Mouse (Mus musculus) ovary, adult 18-20 months (tissue): ENCODE measurements around the gene Ebf4.
A peak's percentile ranks its signal among the peaks of the same experiment; 100 is the strongest.

ENCODE experiments used
- DNase-seq: peaks from one replicate; pipeline ENCODE4 v3.0.0; 2022; ENCODE audit warnings: low spot score, mixed read lengths

Ebf4 gene

GRCm38 (mm10) chr2:130294936-130295277 lies at the start of gene Ebf4:
Ebf4 (plus strand) TSS chr2:130295169.
- no peak for DNase-seq

- DNase-seq, result no peak
These were observed 48.1 kb upstream of the Ebf4 start for GRCm38 (mm10) chr2:130246912-130247311.

GRCm38 (mm10) chr2:130248226-130248625 lies 46.7 kb upstream of the Ebf4 start:
- DNase-seq, result no peak

- no peak for DNase-seq
These were observed 38.2 kb upstream of the Ebf4 start for GRCm38 (mm10) chr2:130256762-130257161.

- no peak for DNase-seq
These were observed 34.1 kb upstream of the Ebf4 start for GRCm38 (mm10) chr2:130260822-130261221.

DNA sequence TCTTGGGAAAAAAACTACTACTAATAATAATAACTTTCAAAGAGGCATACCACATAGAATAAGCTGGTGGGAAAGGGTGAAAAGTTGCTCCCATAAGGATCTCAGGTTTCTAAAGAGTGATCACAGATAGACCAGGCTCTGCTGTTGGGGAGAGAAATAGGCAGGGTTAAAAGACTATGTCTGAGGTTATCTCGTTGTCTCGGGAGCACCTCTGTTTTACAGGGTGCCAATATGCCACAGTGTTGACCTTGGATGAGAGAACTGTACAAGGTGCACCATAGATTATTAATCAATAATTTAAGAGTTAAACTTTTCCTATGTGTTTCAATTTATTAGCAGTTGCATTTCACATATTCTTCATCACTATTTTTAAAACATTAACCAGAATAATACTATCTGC lies 33.1 kb upstream of the Ebf4 start:
- no peak for DNase-seq

DNA sequence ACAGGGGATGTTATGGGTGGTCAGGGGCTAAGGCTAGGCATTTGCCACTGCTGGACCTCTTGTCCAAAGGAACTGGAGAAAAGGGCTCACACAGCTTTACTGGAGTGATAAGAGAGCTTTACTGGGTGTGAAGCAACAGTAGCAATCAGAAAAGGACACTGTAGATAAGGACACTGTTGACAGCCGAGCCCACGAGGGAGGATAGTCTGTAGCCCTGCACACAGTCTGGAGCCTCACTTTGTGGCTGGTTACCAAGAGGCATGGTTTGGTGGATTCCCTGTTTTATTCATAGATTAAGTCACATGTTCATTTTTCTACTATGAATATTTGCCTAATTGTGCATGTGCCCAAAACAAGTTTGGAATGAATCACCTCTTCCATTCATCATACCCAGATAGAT lies 32.6 kb upstream of the Ebf4 start:
- no peak for DNase-seq

DNA sequence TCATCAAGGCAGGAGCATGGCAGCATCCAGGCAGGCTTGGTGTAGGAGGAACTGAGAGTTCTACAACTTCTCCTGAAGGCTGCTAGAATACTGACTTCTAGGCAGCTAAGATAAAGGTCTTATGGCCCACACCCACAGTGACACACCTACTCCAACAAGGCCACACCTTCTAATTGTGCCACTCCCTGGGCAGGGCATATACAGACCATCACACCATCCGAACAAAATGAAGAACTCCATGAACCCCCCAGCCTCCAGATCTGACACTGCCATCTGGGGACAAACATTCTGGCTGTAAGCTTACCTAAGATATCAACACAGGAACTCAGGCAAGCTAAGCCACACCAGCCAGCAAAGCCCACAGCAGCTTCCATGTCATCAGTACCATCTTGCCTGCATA lies 29.4 kb upstream of the Ebf4 start:
- DNase-seq, result no peak

- DNase-seq, result no peak
These were observed 26.9 kb upstream of the Ebf4 start for GRCm38 (mm10) chr2:130268074-130268473.

GRCm38 (mm10) chr2:130273732-130274131 lies 21.2 kb upstream of the Ebf4 start:
- DNase-seq, result no peak

DNA sequence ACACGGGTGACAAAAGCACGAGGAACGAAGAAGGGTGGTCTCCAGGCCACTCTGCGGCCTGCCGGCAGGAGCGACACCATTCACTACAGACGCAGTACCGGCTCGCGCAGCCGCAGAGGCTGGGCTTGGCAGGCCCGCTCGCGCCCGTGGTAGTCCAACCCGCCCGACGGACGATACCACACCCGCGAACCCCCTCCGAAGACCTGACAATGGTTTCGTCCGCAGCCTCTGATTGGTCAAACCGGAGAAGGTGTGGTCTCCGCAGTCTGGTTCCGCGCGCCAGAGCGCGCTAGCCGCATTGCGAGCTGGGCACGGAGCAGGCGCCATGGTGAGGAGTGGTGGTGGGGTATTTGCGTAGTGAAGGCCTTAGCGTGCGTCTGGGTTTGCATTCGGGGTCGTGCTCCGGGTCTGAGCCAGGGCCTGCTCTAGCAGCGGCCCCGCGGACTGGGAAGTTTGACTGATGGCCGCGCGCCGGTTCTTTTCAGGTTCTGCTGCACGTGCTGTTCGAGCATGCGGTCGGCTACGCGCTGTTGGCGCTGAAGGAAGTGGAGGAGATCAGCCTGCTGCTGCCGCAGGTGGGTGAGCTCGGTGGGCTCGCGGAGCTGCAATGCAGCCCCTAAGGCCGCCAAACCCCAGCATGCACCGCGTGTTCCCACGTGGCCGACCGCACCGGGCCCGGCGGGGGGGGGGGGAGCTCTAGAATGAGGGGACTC lies 20.7 kb upstream of the Ebf4 start, which contains the start of gene Nop56:
TSS of gene Nop56 (plus strand) at position 282 of the 713 bp plus-strand sequence.
- peak; percentile 96 for DNase-seq

- no peak for DNase-seq
These were observed 20.1 kb upstream of the Ebf4 start for GRCm38 (mm10) chr2:130274862-130275261.

DNA sequence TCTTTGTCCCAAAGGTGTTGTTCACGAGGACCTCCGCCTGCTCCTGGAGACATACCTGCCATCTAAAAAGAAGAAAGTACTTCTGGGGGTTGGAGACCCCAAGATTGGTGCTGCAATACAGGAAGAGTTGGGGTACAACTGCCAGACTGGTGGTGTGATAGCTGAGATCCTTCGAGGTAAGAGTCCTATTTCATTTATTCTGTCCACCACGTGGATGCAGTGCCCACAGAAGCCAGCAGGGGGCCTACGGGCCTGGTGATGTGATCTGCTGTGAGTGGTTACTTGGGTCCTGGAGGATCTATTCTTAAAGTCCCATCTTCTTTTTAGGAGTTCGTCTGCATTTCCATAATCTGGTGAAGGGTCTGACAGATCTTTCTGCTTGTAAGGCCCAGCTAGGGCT lies 19.3 kb upstream of the Ebf4 start:
- DNase-seq, result no peak

DNA sequence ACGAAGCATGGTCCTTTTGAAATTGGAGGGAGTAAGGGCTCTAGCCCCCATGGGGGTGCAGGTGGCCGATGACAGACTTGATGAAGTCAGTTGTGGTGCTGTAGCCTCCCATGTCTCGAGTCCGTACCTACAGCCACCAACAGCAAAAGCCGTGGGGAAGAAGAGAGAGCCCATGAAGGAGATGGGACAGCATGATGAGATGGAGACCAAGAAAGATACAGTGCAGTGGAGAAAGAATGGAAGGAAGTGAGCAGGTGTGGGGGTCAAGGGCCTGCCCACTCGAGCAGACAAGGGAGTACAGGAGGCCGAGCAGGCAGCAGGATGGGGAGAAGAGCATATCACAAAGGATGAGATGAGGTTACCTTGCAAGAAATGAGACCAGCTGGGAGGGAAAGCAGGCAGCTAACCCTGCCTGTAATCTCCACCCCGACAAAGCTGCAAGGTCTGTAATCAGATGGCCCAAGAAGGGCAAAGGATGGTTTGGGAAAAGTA lies 15.3 kb upstream of the Ebf4 start:
- no peak for DNase-seq

DNA sequence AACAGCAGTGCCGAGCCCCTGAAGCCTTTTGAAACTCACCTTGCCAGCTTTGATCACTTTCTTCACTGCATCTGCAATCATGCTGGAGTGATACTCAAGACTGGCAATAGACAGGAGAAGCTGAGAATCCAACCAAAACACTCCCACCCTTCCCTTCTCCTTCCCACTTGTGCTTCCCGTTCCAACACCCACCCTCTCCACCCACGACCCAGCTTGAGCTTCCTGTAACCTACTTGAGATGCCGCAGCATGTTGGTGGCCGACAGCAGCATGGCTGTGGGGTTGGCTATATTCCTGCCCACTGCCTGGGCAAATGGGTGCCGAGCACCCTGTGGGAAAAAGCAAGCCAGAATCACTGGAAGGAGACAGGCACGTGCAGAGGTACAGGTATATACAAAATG lies 14.7 kb upstream of the Ebf4 start:
- no peak for DNase-seq

DNA sequence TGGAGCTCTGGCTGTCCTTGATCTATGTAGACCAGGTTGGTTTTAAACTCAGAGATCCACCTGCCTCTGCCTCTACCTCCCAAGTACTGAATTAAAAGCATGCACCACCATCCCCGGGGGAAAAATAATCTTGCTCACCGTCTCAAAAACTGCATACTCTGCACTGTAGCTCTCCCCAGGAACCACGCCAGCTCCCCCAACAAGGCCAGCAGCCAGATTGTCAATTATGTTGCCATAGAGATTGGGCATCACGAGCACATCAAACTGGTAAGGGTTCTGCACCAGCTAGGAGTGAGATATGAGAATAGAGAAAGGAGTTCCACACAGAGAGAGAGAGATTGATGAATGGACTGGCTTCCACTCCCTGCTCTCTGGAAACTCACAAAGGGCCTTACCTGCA lies 14.2 kb upstream of the Ebf4 start:
- no peak for DNase-seq

DNA sequence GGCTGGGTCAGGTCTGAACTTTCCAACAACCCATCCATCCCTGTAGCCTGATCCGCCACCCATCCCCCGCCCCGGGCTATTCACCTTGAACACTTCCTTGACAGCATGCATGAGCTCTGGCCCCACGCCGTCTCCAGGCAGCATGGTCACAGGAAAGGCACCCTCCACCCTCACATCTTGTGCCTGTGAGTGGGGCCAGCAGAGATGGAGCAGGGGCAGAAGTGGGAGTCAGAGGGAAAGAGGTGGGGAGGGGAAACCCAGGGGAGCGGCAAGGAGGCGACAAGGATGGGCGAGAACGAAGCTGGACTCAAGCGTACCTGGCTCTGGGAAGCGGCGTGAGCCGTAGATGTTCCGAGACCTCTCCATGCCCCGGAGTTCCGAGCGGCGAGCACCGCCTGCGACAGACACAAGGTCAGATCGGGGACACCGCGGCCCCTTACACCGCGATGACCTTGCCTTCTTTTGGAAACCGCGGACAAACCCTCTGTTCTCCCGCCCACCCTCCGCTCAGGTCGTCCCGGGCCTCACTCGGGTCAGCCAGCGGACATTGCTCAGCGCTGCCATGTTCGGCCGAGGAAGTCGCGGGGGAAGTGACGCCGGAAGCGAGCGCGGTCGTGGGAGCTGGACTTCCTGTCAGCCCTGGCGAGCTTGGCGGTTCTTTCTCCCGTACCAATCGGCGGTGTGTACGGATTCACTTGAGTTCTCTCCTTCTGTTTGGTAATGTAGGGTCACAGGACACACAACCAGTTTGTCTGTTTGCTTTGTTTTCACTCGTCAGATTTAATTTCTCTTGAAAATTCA lies 10.9 kb upstream of the Ebf4 start, which contains the start of gene Idh3b:
TSS of gene Idh3b (minus strand) at position 694 of the 801 bp plus-strand sequence.
- peak; percentile 78 for DNase-seq

GRCm38 (mm10) chr2:130289086-130289485 lies 5.9 kb upstream of the Ebf4 start:
- DNase-seq, result no peak

DNA sequence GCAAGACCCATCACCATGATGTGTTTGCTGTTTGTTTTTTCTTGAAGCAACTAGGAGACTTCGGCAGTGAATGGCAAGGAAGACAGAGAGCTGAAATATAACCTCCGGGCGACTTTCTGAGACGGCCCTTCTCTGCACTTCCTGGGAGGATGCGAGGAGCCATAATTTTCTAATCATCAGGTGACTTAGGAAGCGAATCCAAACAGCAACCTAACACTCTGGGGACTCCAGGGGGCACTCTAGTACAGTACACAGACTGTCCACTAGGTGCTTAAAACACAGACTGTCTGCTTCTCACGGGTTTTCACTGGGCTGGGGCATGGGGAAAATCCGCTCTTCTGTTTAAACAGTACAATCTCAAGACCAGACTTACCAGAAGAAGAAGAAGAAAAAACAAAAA lies 3.5 kb upstream of the Ebf4 start:
- no peak for DNase-seq

DNA sequence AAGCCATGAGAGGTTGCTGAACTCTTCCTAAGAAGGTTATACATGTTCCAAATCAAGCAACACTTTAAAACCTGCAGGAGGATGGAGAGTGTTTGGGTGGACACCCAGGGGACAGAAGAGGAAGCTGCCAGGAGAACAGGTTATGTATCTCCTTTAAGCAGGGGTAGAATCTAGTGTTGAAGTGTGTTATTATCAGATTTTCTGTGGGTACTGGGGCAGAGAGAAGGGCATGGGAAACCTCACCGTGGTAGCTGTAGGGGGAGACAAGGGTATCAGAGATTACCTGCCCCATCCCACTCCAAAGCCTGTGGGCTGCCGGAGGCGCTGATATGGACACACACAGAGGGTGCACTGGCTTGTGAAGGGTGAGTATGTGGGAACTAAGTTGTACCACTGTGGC lies 2.0 kb upstream of the Ebf4 start:
- no peak for DNase-seq

DNA sequence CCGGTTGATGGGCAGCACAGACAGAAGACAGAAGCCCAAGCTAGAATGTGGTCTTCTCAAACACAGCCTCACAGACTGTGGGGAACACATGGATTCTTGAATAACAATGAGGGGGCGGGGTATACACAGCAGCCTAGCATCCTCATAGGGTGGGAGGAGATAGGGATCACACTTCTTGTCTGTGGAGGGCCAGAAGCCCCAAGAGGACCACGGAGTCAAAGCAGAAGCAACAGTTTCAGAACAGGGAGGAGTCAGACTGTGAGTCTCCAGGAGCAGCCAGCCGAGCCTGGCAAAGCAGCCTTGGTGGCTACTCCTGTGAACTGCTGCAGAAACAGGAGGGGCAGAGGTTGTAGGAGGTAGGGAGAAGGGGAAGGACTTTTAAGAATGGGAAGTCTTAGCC lies 1.5 kb upstream of the Ebf4 start:
- DNase-seq, result no peak

- DNase-seq, result no peak
These were observed 592 bp upstream of the Ebf4 start for GRCm38 (mm10) chr2:130294218-130294935.
